Mouse (Mus musculus) thymus, postnatal 25 days (tissue): ENCODE results near the gene Smpd2.

Source experiments
- DNase-seq: peaks from one replicate; pipeline ENCODE4 v3.0.0; 2022

Smpd2 gene

GRCm38 (mm10) chr10:41486506-41487170 lies 3.5 kb downstream of the Smpd2 start:
- DNase-seq: no peak

- DNase-seq: no peak
Measured at GRCm38 (mm10) chr10:41485778-41486177, 4.4 kb downstream of the Smpd2 start.

- DNase-seq: no peak
Measured at GRCm38 (mm10) chr10:41482446-41482845, 7.7 kb downstream of the Smpd2 start.

GRCm38 (mm10) chr10:41480938-41481880 lies 9.0 kb downstream of the Smpd2 start:
- DNase-seq: no peak

- no peak for DNase-seq
Measured at GRCm38 (mm10) chr10:41479961-41480360, 10.2 kb downstream of the Smpd2 start.

GRCm38 (mm10) chr10:41477278-41478181 lies 12.6 kb downstream of the Smpd2 start:
- DNase-seq: peak; percentile 75

GRCm38 (mm10) chr10:41477018-41477277 lies 13.2 kb downstream of the Smpd2 start:
- peak; percentile 70 for DNase-seq

GRCm38 (mm10) chr10:41476171-41477017 lies 13.8 kb downstream of the Smpd2 start, which contains the start of gene Mical1:
Mical1 (plus strand) TSS chr10:41476314.
- peak; percentile 80 for DNase-seq

- no peak for DNase-seq
Measured at GRCm38 (mm10) chr10:41474981-41475391, 15.2 kb downstream of the Smpd2 start.

GRCm38 (mm10) chr10:41473782-41474468 lies 16.2 kb downstream of the Smpd2 start:
- DNase-seq: peak; percentile 38

- peak; percentile 22 for DNase-seq
Measured at GRCm38 (mm10) chr10:41472962-41473481, 17.1 kb downstream of the Smpd2 start.

- DNase-seq: no peak
Measured at GRCm38 (mm10) chr10:41472534-41472933, 17.6 kb downstream of the Smpd2 start.

GRCm38 (mm10) chr10:41470693-41471092 lies 19.5 kb downstream of the Smpd2 start:
- no peak for DNase-seq

- DNase-seq: no peak
Measured at GRCm38 (mm10) chr10:41467325-41467724, 22.8 kb downstream of the Smpd2 start.

- no peak for DNase-seq
Measured at GRCm38 (mm10) chr10:41464401-41464955, 25.7 kb downstream of the Smpd2 start.

GRCm38 (mm10) chr10:41461057-41461722 lies 29.0 kb downstream of the Smpd2 start:
- no peak for DNase-seq

- no peak for DNase-seq
Measured at GRCm38 (mm10) chr10:41460501-41460900, 29.7 kb downstream of the Smpd2 start.

GRCm38 (mm10) chr10:41459990-41460389 lies 30.2 kb downstream of the Smpd2 start:
- no peak for DNase-seq

- no peak for DNase-seq
Measured at GRCm38 (mm10) chr10:41452791-41453190, 37.4 kb downstream of the Smpd2 start.

GRCm38 (mm10) chr10:41451656-41452055 lies 38.5 kb downstream of the Smpd2 start:
- DNase-seq: no peak
